Mouse (Mus musculus) kidney, adult 2 months (tissue): ENCODE results near the gene Adam11.

Experiments
- CTCF ChIP-seq: fragments of 200-500 bp; conservative IDR thresholded peaks from 2 replicates; pipeline ENCODE4 v1.5.1; 2011; ENCODE audit warnings: low read depth, mild to moderate bottlenecking, control low read depth, low read length, moderate library complexity, mixed read lengths; ENCODE audit not compliant: insufficient read depth, insufficient read length
- POLR2A ChIP-seq: fragments of 200-500 bp; IDR thresholded peaks from one replicate; pipeline ENCODE4 v1.6.1; 2011; ENCODE audit warnings: low read depth, low read length, control low read depth

DNA sequence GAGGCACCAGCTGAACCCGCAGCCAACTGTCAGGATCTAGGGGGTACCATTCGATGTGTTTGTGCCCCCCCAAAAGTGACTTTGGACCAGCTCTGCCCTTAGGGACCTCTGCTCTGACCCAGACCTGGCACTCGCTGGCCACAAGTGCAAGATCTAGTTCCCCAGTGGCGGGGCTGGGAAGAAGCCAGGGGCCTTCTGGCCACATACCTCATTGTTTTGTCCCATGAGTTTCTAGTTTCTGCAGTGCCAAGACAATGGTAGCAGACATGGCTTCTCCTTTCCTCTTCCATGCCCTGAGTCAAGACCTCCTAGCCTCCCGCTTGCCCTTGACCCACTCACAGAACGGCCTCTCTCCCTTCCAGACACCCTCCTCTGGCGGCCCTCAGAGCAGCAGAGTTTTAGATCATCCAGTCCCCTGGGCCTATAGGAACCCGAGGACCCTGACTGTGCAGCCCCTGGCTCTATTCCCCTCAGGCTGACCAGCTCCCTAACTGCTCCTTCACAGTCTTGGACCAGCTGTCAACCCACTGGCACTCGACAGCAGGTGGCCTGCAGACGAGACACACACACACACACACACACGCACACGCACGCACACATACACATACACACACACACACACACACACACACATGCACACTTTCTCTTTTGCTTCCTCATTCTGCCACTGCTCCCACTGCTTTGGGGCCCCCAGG is 8.2 kb upstream of the Adam11 start:
- TF ChIP-seq CTCF (no peak), POLR2A (no peak)
